Mouse (Mus musculus): Measurements from ENCODE around the gene Rnf34. TPM values are rescaled to one million over a fixed set of nuclear protein-coding genes. Genes with fewer than 3 reads are reported as not detected.

Gene Rnf34
- polyA plus RNA-seq, 1 experiment from 2014 or later: 32.0 TPM

DNA sequence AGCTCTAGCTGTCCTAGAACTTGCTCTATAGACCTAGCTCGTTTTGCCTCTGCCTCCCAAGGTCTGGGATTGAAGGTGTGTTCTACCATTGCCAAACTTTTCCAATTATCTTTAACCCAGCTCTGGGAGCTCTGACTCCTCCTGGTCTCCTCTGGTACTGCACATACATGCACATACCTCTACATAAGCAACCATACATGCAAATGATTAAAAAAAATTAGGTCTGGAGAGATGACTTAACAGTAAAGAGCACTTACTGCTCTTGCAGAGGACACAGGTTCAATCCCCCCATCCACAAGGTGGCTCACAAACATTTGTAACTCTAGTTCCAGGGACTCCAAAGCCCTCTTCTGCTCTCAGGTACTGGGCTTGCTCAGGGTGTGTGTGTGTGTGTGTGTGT, 25.9 kb upstream of the Rnf34 start:
- Histone ChIP-seq H3K27ac (replicated peaks) (no peak overlapping the region), H3K9ac (no peak overlapping the region), H3K27me3 (no peaks in the 10 kb centered on the region), H3K4me2 (replicated peaks) (no peak overlapping the region), H3K36me3 (peaks cover 5% of the 10 kb centered on the region; the same call in 1 of the 2 replicates), H3K4me1 (peaks cover 12% of the 10 kb centered on the region), H3K4me3 (replicated peaks) (no peak overlapping the region), H3K9me3 (replicated peaks) (no peaks in the 10 kb centered on the region)
- ATAC-seq (ENCODE audit: insufficient number of reproducible peaks, low FRiP score, low TSS enrichment, low read depth): no peak
- 59% methylated on average over 1 of the region's 1 CpGs for WGBS

DNA sequence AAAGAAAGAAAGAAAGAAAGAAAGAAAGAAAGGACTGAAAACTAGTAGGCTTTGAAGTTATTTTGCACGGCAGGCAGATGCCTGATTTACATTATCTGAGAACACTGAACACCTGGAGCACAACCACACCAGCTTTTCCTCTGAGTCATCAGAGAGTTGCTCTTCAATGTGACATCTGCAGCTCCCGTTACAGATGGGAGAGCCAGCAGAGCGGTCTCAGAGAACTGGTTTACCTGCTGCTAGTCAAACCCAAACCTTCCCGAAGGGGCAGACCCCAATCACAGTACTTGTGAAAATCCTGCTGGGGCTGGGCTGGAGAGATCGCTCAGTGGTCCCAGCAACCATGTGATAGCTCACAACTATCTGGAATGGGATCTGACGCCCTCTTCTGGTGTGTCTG, 25.4 kb upstream of the Rnf34 start:
- Histone ChIP-seq H3K4me3 (replicated peaks) (no peak overlapping the region), H3K9me3 (replicated peaks) (no peaks in the 10 kb centered on the region), H3K9ac (no peak overlapping the region), H3K4me2 (replicated peaks) (no peak overlapping the region), H3K36me3 (peaks cover 1% of the 10 kb centered on the region; the same call in 1 of the 2 replicates), H3K27me3 (no peaks in the 10 kb centered on the region), H3K27ac (replicated peaks) (no peak overlapping the region), H3K4me1 (peaks cover 9% of the 10 kb centered on the region)
- 54% methylated on average over 6 of the region's 6 CpGs for WGBS
- no peak for ATAC-seq (ENCODE audit: insufficient number of reproducible peaks, low FRiP score, low TSS enrichment, low read depth)

DNA sequence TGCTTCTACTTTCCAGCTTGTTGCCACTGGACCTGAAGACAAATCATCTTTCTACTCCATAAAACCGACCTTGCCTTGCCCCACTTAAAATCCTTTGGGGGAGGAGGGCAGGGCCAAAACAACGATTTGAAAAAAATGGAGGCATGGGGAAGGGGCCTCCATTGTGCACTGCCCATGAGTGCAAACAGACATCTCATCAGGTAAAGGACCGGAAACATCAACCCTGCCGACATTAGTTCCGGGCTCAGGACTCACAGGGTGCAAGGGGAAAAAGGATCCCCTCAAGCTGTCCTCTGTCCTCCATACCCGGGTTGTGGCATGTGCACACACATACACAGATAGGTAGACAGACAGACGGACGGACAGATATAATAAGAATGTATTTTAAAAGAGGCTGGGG, 24.7 kb upstream of the Rnf34 start:
- no peak for ATAC-seq (ENCODE audit: insufficient number of reproducible peaks, low FRiP score, low TSS enrichment, low read depth)
- no peak overlapping the region for H3K9ac ChIP-seq
- H3K4me1 ChIP-seq: peaks cover 3% of the 10 kb centered on the region
- H3K27me3 ChIP-seq: no peaks in the 10 kb centered on the region
- H3K4me2 ChIP-seq (replicated peaks): no peak overlapping the region
- no peak overlapping the region for H3K4me3 ChIP-seq (replicated peaks)
- H3K36me3 ChIP-seq: no peaks in the 10 kb centered on the region
- H3K27ac ChIP-seq (replicated peaks): no peak overlapping the region
- WGBS: 83% methylated on average over 8 of the region's 8 CpGs
- H3K9me3 ChIP-seq (replicated peaks): no peaks in the 10 kb centered on the region

GRCm38 (mm10) chr5:122832536-122832935, 17.3 kb upstream of the Rnf34 start:
- H3K27ac ChIP-seq (replicated peaks): no peak overlapping the region
- no peaks in the 10 kb centered on the region for H3K9me3 ChIP-seq (replicated peaks)
- no peaks in the 10 kb centered on the region for H3K36me3 ChIP-seq
- WGBS: 86% methylated on average over 10 of the region's 10 CpGs
- no peaks in the 10 kb centered on the region for H3K4me1 ChIP-seq
- no peak overlapping the region for H3K9ac ChIP-seq
- no peak overlapping the region for H3K4me2 ChIP-seq (replicated peaks)
- no peaks in the 10 kb centered on the region for H3K27me3 ChIP-seq
- H3K4me3 ChIP-seq (replicated peaks): no peak overlapping the region
- no peak for ATAC-seq (ENCODE audit: insufficient number of reproducible peaks, low FRiP score, low TSS enrichment, low read depth)

DNA sequence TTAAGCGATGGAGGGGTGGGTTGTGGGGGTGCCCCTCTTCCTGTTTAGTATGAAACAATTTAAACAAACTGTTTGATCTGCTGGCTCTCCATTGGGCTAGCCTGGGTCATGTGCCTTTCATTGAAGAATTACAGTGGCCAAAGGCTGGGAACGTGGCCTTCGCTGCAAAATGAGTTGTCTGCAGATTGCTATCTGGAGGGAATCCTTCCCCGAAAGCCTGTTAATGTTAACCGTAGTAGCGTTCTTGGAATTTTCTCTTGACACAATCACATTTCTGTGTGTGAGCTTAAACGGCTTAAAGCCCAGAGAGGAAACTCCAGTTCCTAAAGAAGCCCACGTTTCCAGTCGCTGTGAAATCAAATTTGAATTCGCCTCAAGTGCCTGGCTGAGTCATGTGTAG, 16.9 kb upstream of the Rnf34 start:
- Histone ChIP-seq H3K4me2 (replicated peaks) (no peak overlapping the region), H3K9me3 (replicated peaks) (no peaks in the 10 kb centered on the region), H3K27ac (replicated peaks) (no peak overlapping the region), H3K36me3 (no peaks in the 10 kb centered on the region), H3K27me3 (no peaks in the 10 kb centered on the region), H3K4me1 (no peaks in the 10 kb centered on the region), H3K9ac (no peak overlapping the region), H3K4me3 (replicated peaks) (no peak overlapping the region)
- WGBS: 77% methylated on average over 10 of the region's 10 CpGs
- ATAC-seq (ENCODE audit: insufficient number of reproducible peaks, low FRiP score, low TSS enrichment, low read depth): no peak

GRCm38 (mm10) chr5:122841126-122841525, 8.7 kb upstream of the Rnf34 start:
- Histone ChIP-seq H3K27ac (replicated peaks) (no peak overlapping the region), H3K9me3 (replicated peaks) (no peaks in the 10 kb centered on the region), H3K4me2 (replicated peaks) (no peak overlapping the region), H3K9ac (no peak overlapping the region), H3K4me1 (no peaks in the 10 kb centered on the region), H3K27me3 (no peaks in the 10 kb centered on the region), H3K36me3 (no peaks in the 10 kb centered on the region), H3K4me3 (replicated peaks) (no peak overlapping the region)
- no peak for ATAC-seq (ENCODE audit: insufficient number of reproducible peaks, low FRiP score, low TSS enrichment, low read depth)
- 82% methylated on average over 2 of the region's 2 CpGs for whole genome bisulfite sequencing

DNA sequence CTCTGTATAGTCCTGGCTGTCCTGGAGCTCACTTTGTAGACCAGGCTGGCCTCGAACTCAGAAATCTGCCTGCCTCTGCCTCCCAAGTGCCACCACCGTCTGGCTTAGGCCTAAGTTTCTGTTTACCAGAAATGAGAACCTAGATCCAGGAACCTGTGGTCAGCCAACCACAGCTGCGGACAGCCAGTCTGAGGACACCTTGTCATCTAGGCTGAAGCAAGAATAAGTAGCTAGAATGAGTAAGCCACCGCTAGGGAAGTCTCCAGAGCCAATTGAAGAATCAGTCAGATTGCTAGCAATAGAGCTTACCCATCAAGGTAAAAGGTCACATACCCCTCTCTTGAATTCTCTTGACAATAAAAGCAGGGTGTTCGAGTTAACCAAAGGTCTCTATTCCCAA, 6.0 kb upstream of the Rnf34 start:
- Histone ChIP-seq H3K27ac (replicated peaks) (no peak overlapping the region), H3K36me3 (no peaks in the 10 kb centered on the region), H3K4me1 (no peaks in the 10 kb centered on the region), H3K4me3 (replicated peaks) (no peak overlapping the region), H3K27me3 (no peaks in the 10 kb centered on the region), H3K9me3 (replicated peaks) (no peaks in the 10 kb centered on the region), H3K9ac (no peak overlapping the region), H3K4me2 (replicated peaks) (no peak overlapping the region)
- ATAC-seq (ENCODE audit: insufficient number of reproducible peaks, low FRiP score, low TSS enrichment, low read depth): no peak
- WGBS: 86% methylated on average over 5 of the region's 5 CpGs

DNA sequence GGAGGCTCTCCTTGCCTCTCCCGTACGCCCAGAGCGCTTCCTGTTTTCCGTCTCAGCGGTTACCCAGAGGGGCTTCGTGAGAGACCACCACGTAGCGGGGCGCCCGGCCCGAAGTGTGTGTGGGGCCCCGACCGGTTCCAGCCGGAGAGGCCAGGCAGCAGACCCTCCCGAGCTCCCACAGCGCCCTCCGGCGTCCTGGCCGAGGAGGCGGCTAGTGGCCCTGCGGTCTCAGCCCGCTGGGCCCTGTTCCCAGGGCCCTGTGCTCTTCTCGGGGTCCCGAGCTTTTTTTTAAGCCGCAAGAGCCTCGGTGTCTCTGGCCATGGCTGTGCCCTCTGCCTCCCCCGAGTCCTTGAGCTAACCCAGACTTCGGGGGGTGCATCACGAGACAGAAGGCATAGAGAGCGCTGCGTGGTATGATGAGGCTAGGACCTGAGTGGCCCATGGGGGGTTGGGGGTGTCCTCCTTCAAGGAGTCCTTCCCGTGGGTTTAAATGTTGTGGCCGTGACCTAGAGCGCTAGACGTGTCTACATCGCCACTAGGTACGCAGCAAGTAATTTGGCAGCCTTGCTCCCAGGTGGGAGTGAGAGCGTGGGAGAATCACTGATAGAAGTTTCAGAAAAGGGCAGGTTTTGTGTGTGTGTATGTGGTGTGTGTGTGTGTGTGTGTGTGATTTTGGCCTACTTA, 613 bp downstream of the Rnf34 start:
- H3K27ac ChIP-seq (replicated peaks): peak overlapping the region; percentile 90
- under 1% methylated on average over 38 of the region's 38 CpGs for WGBS
- peak; percentile 73 for ATAC-seq (ENCODE audit: insufficient number of reproducible peaks, low FRiP score, low TSS enrichment, low read depth)
- H3K4me3 ChIP-seq (replicated peaks): peak overlapping the region; percentile 96
- peak overlapping the region; percentile 88 for H3K4me2 ChIP-seq (replicated peaks)
- peak overlapping the region; percentile 94 for H3K9ac ChIP-seq
- H3K36me3 ChIP-seq: no peaks in the 10 kb centered on the region
- no peaks in the 10 kb centered on the region for H3K27me3 ChIP-seq
- H3K9me3 ChIP-seq (replicated peaks): no peaks in the 10 kb centered on the region
- peaks cover 12% of the 10 kb centered on the region for H3K4me1 ChIP-seq

- no peak overlapping the region for H3K4me2 ChIP-seq (replicated peaks)
- no peaks in the 10 kb centered on the region for H3K36me3 ChIP-seq
- no peak overlapping the region for H3K4me3 ChIP-seq (replicated peaks)
- no peak for ATAC-seq (ENCODE audit: insufficient number of reproducible peaks, low FRiP score, low TSS enrichment, low read depth)
- WGBS: 86% methylated on average over 2 of the region's 2 CpGs
- peaks cover 12% of the 10 kb centered on the region for H3K4me1 ChIP-seq
- no peak overlapping the region for H3K27ac ChIP-seq (replicated peaks)
- H3K27me3 ChIP-seq: no peaks in the 10 kb centered on the region
- H3K9me3 ChIP-seq (replicated peaks): no peaks in the 10 kb centered on the region
- no peak overlapping the region for H3K9ac ChIP-seq
These were observed 2.8 kb downstream of the Rnf34 start for GRCm38 (mm10) chr5:122852611-122853010.

GRCm38 (mm10) chr5:122855858-122856257, 6.0 kb downstream of the Rnf34 start:
- Histone ChIP-seq H3K27ac (replicated peaks) (no peak overlapping the region), H3K9ac (no peak overlapping the region), H3K4me2 (replicated peaks) (no peak overlapping the region), H3K4me1 (peaks cover 8% of the 10 kb centered on the region), H3K36me3 (no peaks in the 10 kb centered on the region), H3K9me3 (replicated peaks) (no peaks in the 10 kb centered on the region), H3K27me3 (no peaks in the 10 kb centered on the region), H3K4me3 (replicated peaks) (no peak overlapping the region)
- WGBS: 75% methylated on average over 3 of the region's 3 CpGs
- ATAC-seq (ENCODE audit: insufficient number of reproducible peaks, low FRiP score, low TSS enrichment, low read depth): no peak

- peaks cover 61% of the 10 kb centered on the region for H3K36me3 ChIP-seq
- no peak overlapping the region for H3K9ac ChIP-seq
- no peaks in the 10 kb centered on the region for H3K4me1 ChIP-seq
- 86% methylated on average over 2 of the region's 2 CpGs for WGBS
- ATAC-seq (ENCODE audit: insufficient number of reproducible peaks, low FRiP score, low TSS enrichment, low read depth): no peak
- H3K4me3 ChIP-seq (replicated peaks): no peak overlapping the region
- no peak overlapping the region for H3K27ac ChIP-seq (replicated peaks)
- no peaks in the 10 kb centered on the region for H3K9me3 ChIP-seq (replicated peaks)
- no peak overlapping the region for H3K4me2 ChIP-seq (replicated peaks)
- H3K27me3 ChIP-seq: no peaks in the 10 kb centered on the region
These were observed 13.2 kb downstream of the Rnf34 start for GRCm38 (mm10) chr5:122863053-122863452.

GRCm38 (mm10) chr5:122872626-122873025, 22.8 kb downstream of the Rnf34 start:
- no peak overlapping the region for H3K4me3 ChIP-seq (replicated peaks)
- H3K4me2 ChIP-seq (replicated peaks): no peak overlapping the region
- no peak for ATAC-seq (ENCODE audit: insufficient number of reproducible peaks, low FRiP score, low TSS enrichment, low read depth)
- no peak overlapping the region for H3K27ac ChIP-seq (replicated peaks)
- H3K9me3 ChIP-seq (replicated peaks): no peaks in the 10 kb centered on the region
- peaks cover 54% of the 10 kb centered on the region for H3K36me3 ChIP-seq
- 92% methylated on average over 3 of the region's 3 CpGs for WGBS
- no peaks in the 10 kb centered on the region for H3K4me1 ChIP-seq
- no peaks in the 10 kb centered on the region for H3K27me3 ChIP-seq
- no peak overlapping the region for H3K9ac ChIP-seq
